Mouse (Mus musculus) skeletal muscle tissue, postnatal 0 days (tissue): Measurements from ENCODE around the gene Abtb2. TPM values are rescaled to one million over a fixed set of nuclear protein-coding genes. Genes with fewer than 3 reads are reported as not detected.

ENCODE experiments used
- polyA plus RNA-seq: library from polyadenylated mRNA; unstranded; fragments of >200 nt; fragmentation: Nextera tagmentation; extraction: Ambion mirVana; gene quantifications from 2 replicates; pipeline ENCODE4 v1.2.1, GENCODE M21; 2015

Gene Abtb2
- polyA plus RNA-seq = 15.9 and 17.8 TPM in 2 replicates

DNA sequence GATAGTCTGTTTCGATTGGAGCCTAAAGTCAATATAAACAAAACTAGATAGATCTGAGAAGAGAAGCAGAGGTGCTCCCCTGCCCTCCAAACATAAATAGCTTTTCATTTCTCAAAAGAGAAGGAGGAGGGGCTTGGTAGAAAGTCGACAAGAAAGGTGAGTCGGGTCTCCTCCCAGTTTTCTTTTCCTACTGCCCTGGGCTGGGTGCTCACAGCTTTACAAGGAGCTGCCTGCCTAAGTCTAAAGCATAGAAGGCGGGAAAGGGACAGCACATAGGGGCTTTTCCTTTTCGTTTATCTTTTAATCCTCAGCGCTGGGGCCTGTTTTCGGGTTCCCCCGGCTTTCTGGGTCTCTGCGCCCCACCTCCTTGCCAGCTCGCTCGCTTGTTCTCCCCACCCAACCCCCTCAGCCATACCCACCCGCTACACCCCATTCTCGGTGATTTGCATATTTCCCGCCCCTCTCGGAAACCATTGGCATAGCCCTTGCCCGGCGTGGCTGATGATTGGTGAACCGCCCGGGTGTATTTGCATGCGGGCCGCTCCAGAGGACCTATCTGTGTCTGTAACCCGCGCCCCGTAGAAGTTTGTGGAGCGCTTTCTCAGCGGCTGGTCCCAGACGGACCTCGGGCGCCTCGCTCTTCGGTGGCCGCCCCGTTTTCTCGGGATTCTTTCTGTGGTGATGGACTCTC lies at the start of gene Abtb2:
Gene Abtb2, plus strand, starts transcription at position 579 of the 691 bp plus-strand sequence.

GRCm38 (mm10) chr2:103760906-103761716 lies 195.0 kb downstream of the Abtb2 start, which contains the start of gene Nat10:
Gene Nat10, minus strand, starts transcription at chr2:103761270.

Other genes with a start within 250 kb of the Abtb2 start
- not detected in 2 replicates for gene Elf5, start 154.6 kb upstream of the Abtb2 start, polyA plus RNA-seq
- 65.9 and 137 TPM in 2 replicates for gene Cat, start 81.2 kb upstream of the Abtb2 start, polyA plus RNA-seq
- gene Nat10, start 195.0 kb downstream of the Abtb2 start, polyA plus RNA-seq = 7.8 and 8.0 TPM in 2 replicates
- gene Caprin1, start 231.3 kb downstream of the Abtb2 start, polyA plus RNA-seq = 98.1 and 101 TPM in 2 replicates